Mouse (Mus musculus): ENCODE data around the gene Gpatch3.

The Gpatch3 gene

GRCm38 (mm10) chr4:133574070-133574842, at the start of gene Gpatch3:
TSS of gene Gpatch3 (plus strand) at chr4:133574745.
- peak; percentile 88 for DNase-seq (ENCODE audit: low read depth, low spot score)

DNA sequence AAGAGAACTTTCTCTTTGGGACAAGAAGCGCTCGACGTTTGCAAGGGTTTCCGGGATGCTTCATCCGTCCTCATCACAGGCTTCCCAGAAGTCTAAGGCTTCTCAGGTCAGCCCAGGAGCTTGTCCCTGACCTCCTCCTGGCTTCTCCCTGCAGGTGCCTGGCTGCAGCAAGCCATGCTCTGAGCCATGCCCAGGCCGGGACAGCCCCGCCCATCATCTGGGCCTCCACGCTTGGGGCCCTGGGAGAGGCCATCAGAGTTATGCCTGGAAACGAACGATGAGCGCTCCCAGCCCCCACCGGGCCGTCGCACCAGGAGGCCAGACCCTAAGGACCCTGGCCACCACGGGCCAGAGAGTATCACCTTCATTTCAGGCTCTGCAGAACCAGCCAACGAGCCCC, 46.8 kb upstream of the Gpatch3 start:
- no peak for DNase-seq (ENCODE audit: low read depth, low spot score)

- DNase-seq (ENCODE audit: low read depth, low spot score): no peak
Measured at GRCm38 (mm10) chr4:133532777-133533176, 41.8 kb upstream of the Gpatch3 start.

- no peak for DNase-seq (ENCODE audit: low read depth, low spot score)
Measured at GRCm38 (mm10) chr4:133536081-133536480, 38.5 kb upstream of the Gpatch3 start.

GRCm38 (mm10) chr4:133536652-133537051, 37.9 kb upstream of the Gpatch3 start:
- DNase-seq (ENCODE audit: low read depth, low spot score): no peak

DNA sequence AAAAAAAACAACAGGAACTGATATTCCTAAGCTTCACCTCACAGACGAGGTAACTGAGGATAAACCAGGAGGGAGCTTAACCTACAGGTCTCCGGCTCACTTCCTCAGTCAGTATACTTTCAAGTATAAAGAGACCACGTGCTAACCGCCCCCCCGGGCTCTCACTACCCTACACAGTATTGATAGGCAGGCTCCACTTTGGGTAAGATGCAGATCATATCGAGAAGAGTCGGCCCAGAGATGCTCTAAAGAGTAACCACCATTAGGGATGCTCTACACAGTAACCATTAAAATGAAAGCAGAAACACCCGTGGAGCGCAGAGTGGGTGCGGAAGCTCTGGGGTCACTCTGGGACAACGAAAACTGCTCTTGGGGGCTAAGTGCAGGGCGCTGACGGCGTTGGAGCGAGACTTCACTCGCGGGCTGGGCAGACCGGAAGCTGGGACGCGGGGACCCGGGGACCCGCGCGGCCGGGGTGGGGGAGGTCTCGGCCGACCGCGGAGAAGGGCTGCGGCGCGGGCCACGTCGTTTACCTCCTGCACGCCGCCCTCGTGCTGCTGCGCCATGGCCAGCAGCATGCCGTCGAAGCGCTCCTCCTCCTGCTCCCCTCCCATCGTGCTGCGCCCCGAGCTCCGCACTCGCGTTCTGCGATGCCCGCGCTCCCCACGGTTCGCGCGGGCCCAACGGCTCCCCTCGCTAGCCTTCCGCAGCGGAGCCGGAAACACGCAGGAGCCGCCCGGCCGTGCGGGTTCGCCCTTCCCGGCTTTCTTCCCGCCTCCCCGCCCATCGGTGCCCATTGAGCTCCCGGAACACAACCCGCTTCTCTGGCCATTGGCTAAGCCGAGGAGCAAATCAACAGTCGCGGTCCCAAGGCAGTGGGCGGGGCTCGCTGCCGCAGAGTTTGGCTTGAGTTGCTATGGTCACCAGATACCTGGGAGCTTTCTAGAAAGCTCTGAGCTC, 29.0 kb upstream of the Gpatch3 start, which contains the start of gene Nudc:
Nudc (minus strand) TSS at position 725 of the 960 bp plus-strand sequence.
- peak; percentile 95 for DNase-seq (ENCODE audit: low read depth, low spot score)

DNA sequence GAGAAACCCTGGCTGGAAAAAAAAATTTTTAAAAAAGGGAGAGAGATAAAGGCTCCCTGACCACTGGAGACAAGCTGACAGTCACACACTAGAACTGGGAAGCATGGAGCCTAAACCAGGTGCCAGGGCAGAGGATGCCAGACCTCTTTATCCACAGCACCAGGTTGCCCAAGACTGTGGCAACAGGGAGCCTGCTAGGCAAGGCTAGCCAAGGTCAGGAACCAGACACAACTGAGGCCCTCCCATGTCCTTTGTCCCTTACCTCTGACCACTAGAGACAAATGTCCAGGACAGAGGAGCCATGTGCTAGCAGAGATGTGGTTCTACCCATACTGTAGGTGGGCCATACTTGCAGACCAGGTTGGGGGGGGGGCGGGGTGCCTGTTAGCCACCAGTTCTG, 22.5 kb upstream of the Gpatch3 start:
- DNase-seq (ENCODE audit: low read depth, low spot score): no peak

DNA sequence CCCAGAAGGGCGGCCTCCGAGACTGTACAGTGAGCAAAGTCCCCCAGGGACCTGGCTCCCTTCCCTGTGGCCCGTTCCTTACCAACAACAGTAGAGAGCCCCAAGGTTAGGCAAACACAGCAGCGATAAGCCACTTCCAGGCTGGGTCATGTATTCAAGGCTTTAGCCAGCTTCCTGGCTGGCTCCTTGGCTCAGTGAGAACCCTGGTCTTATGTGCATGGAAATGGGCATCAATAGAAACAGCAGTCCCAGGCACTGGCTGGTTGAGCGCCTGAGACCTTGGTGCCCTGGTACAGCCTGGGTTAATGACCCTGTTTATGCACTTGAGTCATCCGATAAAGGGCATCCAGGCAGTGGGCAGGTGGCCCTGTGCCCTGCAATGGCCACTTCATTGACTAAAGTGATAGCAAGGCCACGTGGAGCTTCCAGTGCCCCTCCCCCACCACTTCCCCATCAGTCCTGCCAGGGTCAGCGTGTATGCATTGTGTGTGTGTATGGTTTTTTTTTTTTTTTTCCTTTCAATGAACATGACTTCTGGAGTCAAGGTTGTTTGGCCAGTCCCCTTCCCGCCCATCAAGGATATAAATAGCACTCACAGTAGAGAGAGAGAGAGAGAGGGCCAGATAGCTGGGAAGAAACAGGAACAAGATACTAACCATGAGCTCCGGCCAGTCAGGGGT, 21.6 kb upstream of the Gpatch3 start, which contains the start of gene Nr0b2:
Nr0b2 (plus strand) TSS at position 609 of the 680 bp plus-strand sequence.
- DNase-seq (ENCODE audit: low read depth, low spot score): no peak

DNA sequence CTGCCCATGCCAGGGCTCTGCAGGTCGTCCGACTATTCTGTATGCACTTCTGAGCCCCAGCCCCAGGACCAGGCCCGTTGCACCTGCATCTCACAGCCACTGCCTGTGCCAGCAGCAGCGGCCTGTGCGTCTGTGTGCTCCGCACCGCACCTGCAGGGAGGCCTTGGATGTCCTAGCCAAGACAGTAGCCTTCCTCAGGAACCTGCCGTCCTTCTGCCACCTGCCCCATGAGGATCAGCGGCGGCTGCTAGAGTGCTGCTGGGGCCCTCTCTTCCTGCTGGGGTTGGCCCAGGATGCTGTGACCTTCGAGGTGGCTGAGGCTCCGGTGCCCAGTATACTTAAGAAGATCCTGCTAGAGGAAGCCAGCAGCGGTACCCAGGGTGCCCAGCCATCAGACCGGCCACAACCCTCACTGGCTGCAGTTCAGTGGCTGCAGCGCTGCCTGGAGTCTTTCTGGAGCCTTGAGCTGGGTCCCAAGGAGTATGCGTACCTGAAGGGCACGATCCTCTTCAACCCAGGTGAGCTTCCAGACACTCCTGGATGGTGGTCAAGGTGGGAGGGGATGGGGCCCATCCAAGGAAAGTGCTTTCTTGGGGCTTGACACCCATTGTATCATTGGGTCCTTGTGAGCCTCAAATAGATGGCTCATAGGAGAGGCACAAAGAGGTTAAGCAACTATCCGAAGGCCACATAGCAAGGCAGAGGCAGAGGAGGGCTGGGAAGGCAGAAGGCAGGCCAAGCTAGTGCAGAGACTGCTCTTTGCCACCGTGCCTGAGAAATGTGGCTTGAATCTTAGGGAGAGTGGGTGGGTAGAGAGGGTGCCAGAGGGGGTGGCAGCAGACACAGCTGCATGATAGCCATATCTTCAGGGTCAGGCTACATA, 20.9 kb upstream of the Gpatch3 start:
- DNase-seq (ENCODE audit: low read depth, low spot score): no peak

- no peak for DNase-seq (ENCODE audit: low read depth, low spot score)
Measured at GRCm38 (mm10) chr4:133557041-133557717, 17.4 kb upstream of the Gpatch3 start.

DNA sequence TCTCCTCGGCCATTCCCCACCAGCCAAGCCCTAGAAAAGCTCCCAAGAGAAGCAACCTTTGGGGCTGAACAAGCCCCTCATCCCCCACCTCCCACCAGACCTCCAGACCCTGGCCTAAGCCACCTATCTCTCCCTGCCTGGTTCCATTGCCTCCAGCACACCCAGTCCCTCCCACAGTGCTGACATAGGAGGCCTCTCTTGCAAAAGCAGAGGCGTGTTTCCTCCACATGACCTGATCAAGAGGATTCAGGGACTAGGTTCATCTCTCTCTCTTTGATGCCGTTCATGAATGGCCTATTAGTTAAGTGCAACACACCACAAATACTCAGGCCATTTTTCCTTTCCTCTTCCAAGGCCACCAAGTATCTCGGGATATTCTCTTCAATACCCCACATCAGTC, 14.7 kb upstream of the Gpatch3 start:
- DNase-seq (ENCODE audit: low read depth, low spot score): no peak

DNA sequence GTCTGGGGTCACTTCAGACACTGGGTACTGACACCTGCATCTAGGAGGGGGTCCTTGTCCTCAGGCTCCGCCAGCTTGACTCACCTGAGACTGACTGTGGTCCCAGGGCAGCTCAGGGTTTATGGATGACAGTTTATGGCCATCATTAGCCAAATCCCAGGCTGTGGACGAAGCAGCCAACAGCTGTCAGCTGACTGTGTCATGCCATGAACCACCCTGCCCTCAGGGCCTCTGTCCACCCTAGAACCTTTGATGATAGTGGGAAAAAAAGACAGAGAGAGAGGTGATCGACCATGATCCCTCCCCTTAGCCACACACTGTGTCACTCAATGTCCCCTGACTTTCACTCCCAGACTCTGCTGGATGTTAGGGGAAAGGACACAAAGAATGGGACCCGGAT, 12.9 kb upstream of the Gpatch3 start:
- DNase-seq (ENCODE audit: low read depth, low spot score): no peak

DNA sequence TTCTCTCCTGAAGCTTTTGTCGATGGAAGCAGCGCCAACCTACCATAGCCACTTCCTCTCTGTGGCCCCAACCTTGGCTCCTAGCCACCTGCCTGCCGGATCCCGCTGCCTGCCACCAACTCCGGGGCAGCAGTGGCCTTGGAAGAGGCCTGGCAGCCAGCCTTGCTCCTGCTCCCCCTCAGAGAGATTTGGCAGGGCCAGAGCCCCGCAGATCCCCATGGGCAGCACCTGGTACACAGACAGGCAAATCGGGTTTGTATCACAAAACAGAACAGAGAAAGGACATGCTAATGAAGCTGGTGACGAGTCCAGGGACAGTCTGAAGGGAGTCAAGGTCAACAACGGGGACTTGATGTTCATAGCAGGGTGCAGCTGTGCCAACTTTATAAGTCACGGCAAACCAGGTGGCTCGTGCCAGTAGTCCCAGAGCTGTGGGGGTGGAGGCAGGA, 11.4 kb upstream of the Gpatch3 start:
- DNase-seq (ENCODE audit: low read depth, low spot score): no peak

DNA sequence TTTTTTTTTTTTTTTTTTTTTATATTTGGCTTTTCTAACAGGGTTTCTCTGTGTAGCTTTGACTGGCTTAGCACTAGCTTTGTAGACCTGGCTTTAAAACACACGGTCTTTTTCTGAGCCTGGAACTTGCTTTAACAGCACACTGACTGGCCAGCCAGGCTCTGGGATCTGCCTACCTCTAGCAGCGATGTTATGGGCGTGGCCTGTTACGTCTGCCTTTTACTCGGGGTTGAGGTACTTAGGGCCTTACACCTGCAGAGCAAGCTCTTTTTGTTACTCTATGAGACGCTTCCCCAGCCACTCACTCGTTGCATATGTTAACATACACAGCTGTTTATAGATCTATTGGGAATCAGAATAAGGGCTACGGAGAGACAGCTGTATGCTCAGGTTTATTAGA, 7.3 kb upstream of the Gpatch3 start:
- DNase-seq (ENCODE audit: low read depth, low spot score): no peak

DNA sequence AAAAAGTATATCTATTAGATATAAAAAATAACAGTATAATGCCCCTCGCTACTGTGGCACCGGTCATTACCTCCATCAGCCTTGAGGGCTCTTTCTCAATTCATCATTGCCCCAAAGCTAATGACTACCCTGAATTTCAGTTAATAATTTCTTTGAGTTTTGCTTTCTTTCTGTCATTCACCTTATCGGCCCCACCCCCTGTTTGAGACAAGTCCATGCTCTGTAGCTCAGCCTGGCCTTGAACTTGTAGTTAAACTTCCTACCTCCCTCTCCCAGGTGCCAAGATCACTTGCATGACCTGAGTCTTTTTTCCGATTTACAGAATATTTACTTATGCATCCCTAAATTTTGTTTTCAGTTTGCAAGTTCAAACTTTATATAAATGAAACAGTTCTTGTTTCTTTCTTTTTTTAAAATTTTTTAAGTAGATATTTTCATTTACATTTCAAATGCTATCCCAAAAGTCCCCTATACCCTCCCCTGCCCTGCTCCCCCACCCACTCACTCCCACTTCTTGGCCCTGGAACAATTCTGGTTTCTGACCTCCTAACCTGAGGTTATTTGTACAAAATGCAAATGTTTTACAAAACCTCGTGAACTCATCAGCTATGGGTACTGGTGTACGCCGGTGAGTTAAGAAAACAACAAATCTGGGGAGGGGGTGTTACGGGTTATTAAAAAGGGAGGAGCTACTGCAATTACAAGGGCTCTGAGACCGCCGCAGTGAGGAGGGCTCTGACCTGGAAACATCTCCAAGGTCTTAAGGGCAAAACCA, 5.1 kb upstream of the Gpatch3 start:
- DNase-seq (ENCODE audit: low read depth, low spot score): no peak

- no peak for DNase-seq (ENCODE audit: low read depth, low spot score)
Measured at GRCm38 (mm10) chr4:133570066-133570466, 4.5 kb upstream of the Gpatch3 start.

DNA sequence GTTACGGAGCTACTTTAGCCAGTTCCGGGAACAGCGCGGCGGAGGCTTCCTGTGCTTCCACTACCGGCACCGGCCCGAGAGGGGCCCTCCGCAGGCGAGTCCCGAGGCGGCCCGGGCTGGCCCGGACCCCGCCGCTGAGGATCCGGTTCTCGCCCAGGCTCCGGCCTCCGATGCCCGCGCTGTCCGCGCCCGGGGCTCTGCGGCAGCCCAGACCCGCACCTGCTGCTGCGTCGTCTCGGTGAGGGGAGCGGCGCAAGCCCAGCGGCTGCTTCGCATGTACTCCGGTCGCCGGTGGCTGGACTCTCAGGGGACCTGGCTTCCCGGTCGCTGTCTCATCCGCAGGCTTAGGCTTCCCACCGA, 278 bp downstream of the Gpatch3 start:
- no peak for DNase-seq (ENCODE audit: low read depth, low spot score)

DNA sequence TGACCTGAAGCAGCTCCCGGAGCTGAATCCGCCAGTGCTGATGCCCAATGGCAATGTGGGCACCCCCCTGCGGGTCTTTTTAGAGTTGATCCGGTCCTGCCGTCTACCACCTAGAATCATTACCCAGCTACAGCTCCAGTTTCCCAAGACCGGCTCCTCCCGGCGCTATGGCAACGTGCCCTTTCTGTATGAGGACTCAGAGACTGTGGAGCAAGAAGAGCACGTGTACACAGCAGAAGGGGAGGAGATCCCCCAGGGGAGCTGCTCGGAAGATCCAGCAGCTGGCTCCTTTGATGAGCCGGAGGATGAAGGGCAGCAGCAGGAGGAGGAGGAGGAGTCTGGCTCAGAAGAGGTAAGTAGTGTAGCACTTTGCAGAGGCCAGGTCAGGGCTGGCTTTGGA, 3.4 kb downstream of the Gpatch3 start:
- DNase-seq (ENCODE audit: low read depth, low spot score): no peak

- no peak for DNase-seq (ENCODE audit: low read depth, low spot score)
Measured at GRCm38 (mm10) chr4:133583690-133584058, 9.1 kb downstream of the Gpatch3 start.
